Mouse (Mus musculus) left cerebral cortex, postnatal 36 days (tissue): ENCODE measurements around the gene Hils1. TPM values are rescaled to one million over a fixed set of nuclear protein-coding genes. Genes with fewer than 3 reads are reported as not detected.
A peak's percentile ranks its signal among the peaks of the same experiment; 100 is the strongest.

Experiments
- DNase-seq, 2 experiments: peaks; one replicate each; pipeline ENCODE4 v3.0.0; 2021 to 2022; ENCODE audit warnings: low spot score in 2 of 2, mixed read lengths in 1 of 2
- intact Hi-C: fragments of 180-260 bp; cut with DNase I; formaldehyde crosslinking; loops from one replicate; pipeline ENCODE4 v1.15.1; 2025
- total RNA-seq, 2 experiments: library from RNA; stranded (reverse); gene quantifications; 2 replicates each; pipeline ENCODE4 v1.2.3; 2021

The Hils1 gene
- total RNA-seq, result not detected

DNA sequence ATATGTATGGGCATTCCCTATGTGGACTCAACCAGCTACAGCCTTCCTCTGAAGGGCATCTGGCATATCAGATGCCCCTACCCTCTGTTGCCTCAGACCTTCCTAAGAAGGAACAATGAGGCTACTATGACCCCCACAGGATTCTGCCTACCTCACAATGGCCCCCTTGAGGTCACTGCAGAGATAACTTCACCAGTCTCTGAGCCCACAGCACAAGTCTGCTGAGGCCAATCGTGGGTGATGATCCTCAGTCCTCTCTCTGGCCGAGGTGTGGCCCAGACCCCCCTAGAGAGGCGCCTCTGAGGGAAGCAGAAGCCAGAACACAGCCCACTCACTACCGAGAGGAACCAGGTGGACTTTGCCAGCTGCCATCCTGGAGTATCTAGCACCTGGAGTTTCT is at the start of gene Hils1:
Gene Hils1 (plus strand): TSS at position 175 of the 400 bp plus-strand sequence.
- intact Hi-C loops, result no loop called here
- no peak for DNase-seq

GRCm38 (mm10) chr11:94917717-94918116 is 49.7 kb upstream of the Hils1 start:
- no peak for DNase-seq
- intact Hi-C loops, result no loop called here

DNA sequence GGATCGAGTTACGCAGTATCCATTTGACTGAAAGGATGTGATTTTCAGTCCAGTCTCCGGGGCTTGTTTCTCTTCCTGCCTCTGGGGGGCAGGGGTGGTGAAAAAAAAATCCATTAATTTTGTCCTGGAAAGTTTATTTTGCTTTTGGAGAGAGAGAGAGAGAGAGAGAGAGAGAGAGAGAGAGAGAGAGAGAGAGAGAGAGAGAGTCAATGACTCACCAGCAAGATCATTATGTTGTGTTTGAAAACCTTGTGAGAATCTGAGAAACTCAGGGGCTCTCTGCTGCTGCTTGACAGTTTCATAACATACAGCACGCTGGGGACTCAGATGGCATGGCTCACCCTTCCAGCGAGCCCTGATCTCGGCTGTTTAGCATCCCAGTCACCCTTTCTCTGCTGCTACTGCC is 46.4 kb upstream of the Hils1 start:
- intact Hi-C loops, result no loop called here
- DNase-seq, result no peak

GRCm38 (mm10) chr11:94924977-94925376 is 42.4 kb upstream of the Hils1 start:
- DNase-seq, result no peak
- intact Hi-C loops, result no loop called here

DNA sequence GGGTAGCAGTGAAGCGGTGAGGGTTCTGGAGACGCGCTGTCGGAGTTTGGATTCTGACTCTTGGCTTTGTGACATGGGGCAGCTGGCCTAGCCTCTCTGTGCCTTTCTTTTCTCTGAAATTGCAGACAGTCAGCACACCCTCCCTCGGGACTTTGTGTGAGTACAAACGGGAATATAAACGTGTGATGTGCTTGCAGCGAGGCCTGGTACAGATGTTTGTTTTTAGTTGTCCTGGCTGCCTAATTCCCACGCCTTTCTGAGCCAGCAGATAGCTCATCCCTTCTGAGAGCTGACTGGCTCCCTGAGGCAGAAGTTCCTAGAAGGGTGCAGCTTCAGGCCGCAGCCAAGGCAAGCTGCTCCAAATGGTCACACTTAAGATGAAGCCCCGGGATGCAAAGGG is 41.0 kb upstream of the Hils1 start:
- intact Hi-C loops, result no loop called here

DNA sequence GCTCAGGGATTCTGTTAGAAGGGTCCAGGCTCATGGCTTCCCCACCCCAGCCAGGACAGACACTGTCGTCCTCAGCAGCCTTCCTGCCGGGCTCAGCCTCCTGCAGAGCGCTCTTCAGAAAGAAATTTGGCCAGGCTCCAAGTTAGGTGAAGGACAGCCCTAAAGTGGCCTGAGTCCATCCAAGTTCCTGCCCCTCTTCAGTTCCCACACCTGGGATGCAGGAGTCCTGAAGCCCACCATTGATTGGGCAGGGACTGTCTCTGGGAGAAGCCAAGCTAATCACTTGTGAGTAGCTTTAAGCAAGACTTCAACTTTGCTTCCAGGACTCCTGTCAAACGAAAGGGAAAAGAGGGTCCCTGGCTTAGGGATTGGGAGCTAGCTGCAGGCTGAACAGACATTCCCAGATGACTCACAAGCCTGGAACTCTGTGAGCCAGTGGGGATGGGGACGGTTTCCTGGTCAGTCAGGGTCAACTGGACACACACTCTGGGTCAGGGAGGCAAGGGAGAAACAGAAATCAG is 39.6 kb upstream of the Hils1 start:
- DNase-seq, result no peak
- intact Hi-C loops, result no loop called here

More for the DNA sequence above, 41.0 kb upstream of the Hils1 start:
- DNase-seq, result no peak

DNA sequence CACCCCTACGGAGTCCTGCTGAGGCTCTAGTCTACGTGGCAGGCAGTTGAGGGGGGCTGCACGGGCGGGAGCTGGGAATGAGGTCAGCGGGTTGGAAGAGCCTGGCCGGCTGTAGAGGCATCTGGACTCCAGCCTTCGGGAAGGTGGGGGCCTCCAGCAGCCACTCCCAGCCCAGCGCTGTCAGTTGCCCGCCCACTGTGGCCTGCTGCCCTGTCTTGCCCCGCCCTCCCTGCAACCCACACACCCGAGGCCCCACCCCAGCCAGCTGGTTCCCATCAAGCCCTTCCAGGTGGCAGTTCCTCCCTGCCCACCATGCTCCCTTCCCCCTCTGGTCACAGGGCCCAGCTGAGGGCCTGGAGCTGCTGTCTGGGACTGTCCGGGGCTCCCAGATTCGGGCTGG is 38.6 kb upstream of the Hils1 start:
- peak in 1 of 2 experiments; percentile 24 for DNase-seq
- intact Hi-C loops, result no loop called here

DNA sequence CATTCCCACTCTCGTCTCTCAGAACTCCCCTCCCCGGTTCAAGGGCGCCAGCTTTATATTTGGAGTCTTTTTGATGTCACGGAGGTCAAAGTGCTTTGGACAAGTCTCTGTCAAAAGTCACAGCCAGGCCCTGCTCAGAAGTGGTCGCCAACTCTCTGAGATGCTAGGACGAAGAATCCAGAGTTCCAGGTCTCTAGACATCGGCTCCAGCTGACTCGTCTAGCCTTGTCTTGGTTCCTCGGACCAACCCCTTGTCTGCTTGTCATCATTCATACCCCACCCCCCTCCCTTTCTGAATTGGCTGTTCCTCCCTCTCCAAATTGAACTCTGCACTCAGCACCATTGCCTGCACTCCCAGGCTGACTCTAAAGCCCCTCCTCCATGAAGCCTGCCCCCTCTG is 37.8 kb upstream of the Hils1 start:
- intact Hi-C loops, result no loop called here
- no peak for DNase-seq

GRCm38 (mm10) chr11:94930151-94930550 is 37.2 kb upstream of the Hils1 start:
- no peak for DNase-seq
- intact Hi-C loops, result no loop called here

- intact Hi-C loops, result no loop called here
- DNase-seq, result no peak
These were observed 33.8 kb upstream of the Hils1 start for GRCm38 (mm10) chr11:94933584-94933983.

- no peak for DNase-seq
- intact Hi-C loops, result no loop called here
These were observed 32.9 kb upstream of the Hils1 start for GRCm38 (mm10) chr11:94934526-94934925.

DNA sequence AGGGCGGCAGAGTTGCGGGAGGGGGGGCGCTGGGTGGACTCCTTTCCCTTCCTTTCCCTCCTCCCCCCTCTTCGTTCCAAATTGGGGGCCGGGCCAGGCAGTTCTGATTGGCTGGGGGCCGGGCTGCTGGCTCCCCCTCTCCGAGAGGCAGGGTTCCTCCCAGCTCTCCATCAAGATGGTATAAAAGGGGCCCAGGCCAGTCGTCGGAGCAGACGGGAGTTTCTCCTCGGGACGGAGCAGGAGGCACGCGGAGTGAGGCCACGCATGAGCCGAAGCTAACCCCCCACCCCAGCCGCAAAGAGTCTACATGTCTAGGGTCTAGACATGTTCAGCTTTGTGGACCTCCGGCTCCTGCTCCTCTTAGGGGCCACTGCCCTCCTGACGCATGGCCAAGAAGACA is 31.3 kb upstream of the Hils1 start, which contains the start of gene Col1a1:
Gene Col1a1 (plus strand): TSS at position 180 of the 400 bp plus-strand sequence.
- DNase-seq, result no peak
- intact Hi-C loops, result loop anchor here (1.0 to 5.0 kb wide), 3 partner anchors 70 to 149 kb away; partner anchors contain the start of gene Pdk2

DNA sequence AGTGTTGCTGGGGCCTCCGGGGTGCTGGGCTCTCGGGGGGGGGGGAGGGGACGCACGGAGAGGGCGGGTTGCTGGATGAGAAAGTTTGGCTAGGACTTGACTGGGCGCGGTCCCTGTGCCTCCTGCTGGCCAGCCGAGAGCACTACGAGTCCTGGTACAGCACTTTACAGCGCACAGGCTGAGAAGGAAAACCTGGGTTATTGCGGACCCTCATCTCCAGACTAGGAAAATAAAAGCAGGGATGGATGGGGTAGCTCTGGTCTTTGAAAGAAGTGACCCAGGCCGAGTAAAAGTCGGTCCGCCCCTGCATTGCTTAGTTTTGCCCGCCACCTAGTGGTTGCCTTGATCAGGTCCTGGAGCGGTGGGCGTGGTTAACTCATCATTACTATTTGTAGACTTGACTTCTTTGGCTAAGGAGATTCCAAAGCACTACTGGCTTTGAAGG is 30.5 kb upstream of the Hils1 start:
- DNase-seq, result peak; percentile 74 to 87
- intact Hi-C loops, result loop anchor here (1.0 to 5.0 kb wide), 4 partner anchors 71 to 206 kb away; partner anchors contain the start of gene Pdk2

GRCm38 (mm10) chr11:94937335-94937781 is 30.0 kb upstream of the Hils1 start:
- DNase-seq, result peak; percentile 73 to 74
- intact Hi-C loops, result loop anchor here (1.0 to 5.0 kb wide), 3 partner anchors 105 to 206 kb away; partner anchors contain the start of gene Pdk2

DNA sequence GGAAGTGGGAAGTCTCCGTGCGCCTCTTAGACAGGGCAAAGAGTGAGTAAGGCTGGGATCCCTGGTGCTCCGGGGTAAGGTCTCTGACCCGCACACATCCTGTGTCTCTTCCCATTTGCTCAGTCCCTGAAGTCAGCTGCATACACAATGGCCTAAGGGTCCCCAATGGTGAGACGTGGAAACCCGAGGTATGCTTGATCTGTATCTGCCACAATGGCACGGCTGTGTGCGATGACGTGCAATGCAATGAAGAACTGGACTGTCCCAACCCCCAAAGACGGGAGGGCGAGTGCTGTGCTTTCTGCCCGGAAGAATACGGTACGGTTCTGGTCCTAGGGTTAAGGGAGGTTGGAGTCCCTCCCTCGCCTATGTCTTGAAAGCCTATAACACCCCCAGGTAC is 29.6 kb upstream of the Hils1 start:
- no peak for DNase-seq
- intact Hi-C loops, result loop anchor here (1.0 to 5.0 kb wide), 3 partner anchors 105 to 206 kb away; partner anchors contain the start of gene Pdk2

DNA sequence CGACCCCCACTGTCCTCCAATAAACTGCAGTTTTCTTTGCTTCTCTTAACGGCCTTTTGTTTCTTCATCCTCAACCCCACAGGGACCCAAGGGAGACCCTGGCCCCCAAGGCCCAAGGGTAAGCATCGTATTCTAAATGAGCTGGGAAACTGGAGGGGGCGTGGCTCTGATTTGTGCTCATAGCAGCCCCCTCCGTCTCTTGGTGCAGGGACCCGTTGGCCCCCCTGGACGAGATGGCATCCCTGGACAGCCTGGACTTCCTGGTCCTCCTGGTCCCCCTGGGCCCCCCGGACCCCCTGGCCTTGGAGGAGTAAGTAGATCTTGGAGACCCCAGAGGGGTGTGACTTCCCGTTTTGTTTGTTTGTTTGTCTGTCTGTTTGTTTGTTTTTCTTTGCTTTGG is 29.1 kb upstream of the Hils1 start:
- no peak for DNase-seq
- intact Hi-C loops, result loop anchor here (5.0 kb wide), 2 partner anchors 104 to 151 kb away; partner anchors contain the start of gene Pdk2

GRCm38 (mm10) chr11:94939280-94939679 is 28.1 kb upstream of the Hils1 start:
- intact Hi-C loops, result loop anchor here (1.0 to 5.0 kb wide), 3 partner anchors 30 to 152 kb away; partner anchors contain the start of gene Pdk2
- DNase-seq, result peak; percentile 45 to 64

DNA sequence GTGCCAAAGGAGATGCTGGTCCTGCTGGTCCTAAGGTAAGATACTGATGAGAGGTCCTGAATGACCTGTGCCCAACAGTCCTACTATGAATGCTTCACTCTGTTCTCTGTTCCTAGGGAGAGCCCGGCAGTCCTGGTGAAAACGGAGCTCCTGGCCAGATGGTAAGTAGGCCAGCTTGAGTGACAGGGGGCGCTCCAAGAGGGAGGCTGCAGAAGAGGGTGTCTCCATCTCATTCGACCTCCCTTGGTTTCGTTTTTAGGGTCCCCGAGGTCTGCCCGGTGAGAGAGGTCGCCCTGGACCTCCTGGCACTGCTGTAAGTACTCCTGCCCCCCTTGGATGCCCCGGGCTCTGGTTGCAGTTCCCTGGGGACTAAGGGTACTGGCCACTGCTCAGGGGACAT is 26.3 kb upstream of the Hils1 start:
- intact Hi-C loops, result no loop called here
- DNase-seq, result no peak

DNA sequence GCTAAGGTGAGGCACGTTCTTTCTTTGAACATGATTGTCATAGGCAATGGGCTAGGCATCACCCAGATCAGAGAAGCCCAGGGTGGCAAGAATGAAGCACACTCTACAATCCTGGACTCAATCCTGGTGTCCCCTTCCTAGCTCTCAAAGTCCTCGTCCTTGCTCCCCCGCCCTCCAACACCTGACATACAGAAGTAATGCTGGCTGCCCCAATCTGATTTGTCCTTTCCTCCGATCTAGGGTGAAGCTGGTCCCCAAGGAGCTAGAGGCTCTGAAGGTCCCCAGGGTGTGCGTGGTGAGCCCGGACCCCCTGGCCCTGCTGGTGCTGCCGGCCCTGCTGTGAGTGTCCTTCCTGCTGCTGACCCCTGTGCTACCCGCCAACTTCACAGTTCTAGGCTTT is 25.6 kb upstream of the Hils1 start:
- no peak for DNase-seq
- intact Hi-C loops, result no loop called here

- intact Hi-C loops, result no loop called here
These were observed 24.9 kb upstream of the Hils1 start for GRCm38 (mm10) chr11:94942282-94943023.

DNA sequence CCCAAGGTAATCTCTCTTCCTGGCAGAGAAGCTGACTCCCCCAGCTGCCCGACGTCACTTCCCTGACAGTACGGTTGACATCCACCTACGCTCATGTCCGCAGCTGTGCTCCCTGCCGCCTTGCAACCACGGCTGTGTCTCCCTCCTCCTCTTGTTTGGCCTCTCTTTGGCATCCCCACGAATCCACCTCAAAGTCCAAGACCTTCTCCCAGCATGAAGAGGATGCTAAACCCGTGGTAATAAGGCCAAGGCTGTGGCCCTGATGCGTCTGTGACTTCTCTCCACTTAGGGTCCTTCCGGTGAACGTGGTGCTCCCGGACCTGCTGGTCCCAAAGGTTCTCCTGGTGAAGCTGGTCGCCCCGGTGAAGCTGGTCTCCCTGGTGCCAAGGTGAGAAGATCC is 24.3 kb upstream of the Hils1 start:
- intact Hi-C loops, result no loop called here
- no peak for DNase-seq

More at GRCm38 (mm10) chr11:94942282-94943023, 24.9 kb upstream of the Hils1 start:
- peak in 1 of 2 experiments; percentile 36 for DNase-seq
